In the genomic region with DNA sequence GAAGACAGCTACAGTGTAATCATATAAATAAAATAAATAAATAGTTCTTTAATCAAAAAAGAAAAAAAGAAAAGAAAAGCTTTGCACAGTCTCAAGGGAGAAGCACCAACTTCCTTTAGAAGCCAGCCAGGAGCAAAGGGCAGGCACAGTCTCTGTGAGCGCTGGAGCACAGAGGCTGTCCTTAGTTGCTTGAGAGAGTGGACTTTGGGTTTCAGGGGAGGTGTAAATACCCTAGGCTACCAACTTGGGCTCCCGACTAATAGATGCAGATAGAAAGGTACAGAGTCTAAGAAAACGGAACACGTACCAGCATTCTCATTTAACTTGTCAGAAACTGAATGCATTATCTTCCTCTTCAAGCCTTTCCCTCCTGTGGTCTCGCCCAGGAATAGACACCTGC, we compare ENCODE assay signal across 22 mouse cellular contexts. TPM values are rescaled to one million over a fixed set of nuclear protein-coding genes. Genes with fewer than 3 reads are reported as not detected.
DNase-seq lines count a peak whose midpoint lies in the region; ATAC-seq and TF ChIP-seq lines count a peak whose summit lies in the region.
"Had no signal": no experiment of that assay in that cellular context is flagged by ENCODE, and none has a peak within 500 bp of the region (broad histone marks: within the 10 kb centered on the region; RNA-seq: fewer than 3 reads in every experiment).

No protein-coding gene starts in this region.

- H3K36me3 ChIP-seq in midbrain, postnatal 0 days (ENCODE audit: insufficient read depth, low read length) = peaks cover 15% of the 10 kb centered on the region
- H3K36me3 ChIP-seq in midbrain, embryonic 14.5 days (ENCODE audit: control insufficient read depth, insufficient read depth, low read length) = peaks cover 18% of the 10 kb centered on the region
- H3K36me3 ChIP-seq in kidney, embryonic 15.5 days = peaks cover 22% of the 10 kb centered on the region
- peaks cover 16% of the 10 kb centered on the region for H3K36me3 ChIP-seq in small intestine, adult 2 months (ENCODE audit: control insufficient read depth, insufficient read depth, low read length)

- no peaks in the 10 kb centered on the region for H3K9me3 ChIP-seq in midbrain, postnatal 0 days (ENCODE audit: low read length)
- no peaks in the 10 kb centered on the region for H3K9me3 ChIP-seq in midbrain, embryonic 14.5 days (ENCODE audit: control insufficient read depth, low read length)
- no peaks in the 10 kb centered on the region for H3K9me3 ChIP-seq in kidney, embryonic 15.5 days (replicated peaks)
- H3K9me3 ChIP-seq: embryonic facial prominence, embryonic 13.5 days; G1E; hindbrain, embryonic 13.5 days; limb, embryonic 15.5 days; midbrain, embryonic 12.5 days had no signal

- TF ChIP-seq POLR2A in small intestine, adult 2 months (IDR thresholded peaks at IDR 0.05; ENCODE audit: low read depth, low read length) = no peak

- no peak overlapping the region for H3K4me3 ChIP-seq in midbrain, postnatal 0 days (ENCODE audit: low read depth, low read length)
- no peak overlapping the region for H3K4me3 ChIP-seq in midbrain, embryonic 14.5 days (replicated peaks; ENCODE audit: low read depth, low read length)
- H3K4me3 ChIP-seq in kidney, embryonic 15.5 days (replicated peaks) = no peak overlapping the region
- H3K4me3 ChIP-seq in small intestine, adult 2 months (ENCODE audit: low read depth, low read length) = no peak overlapping the region

- no peak overlapping the region for H3K9ac ChIP-seq in midbrain, postnatal 0 days (replicated peaks; ENCODE audit: low read length, poor library complexity, severe bottlenecking)
- no peak overlapping the region for H3K9ac ChIP-seq in midbrain, embryonic 14.5 days (replicated peaks; ENCODE audit: low read length)
- H3K9ac ChIP-seq in kidney, embryonic 15.5 days = no peak overlapping the region

- no peak for ATAC-seq in midbrain, postnatal 0 days (ENCODE audit: low FRiP score)
- no peak for ATAC-seq in midbrain, embryonic 14.5 days (ENCODE audit: low FRiP score, low TSS enrichment)
- no peak for ATAC-seq in kidney, embryonic 15.5 days (replicated peaks; ENCODE audit: low FRiP score)
- no peak for ATAC-seq in activated CD4-positive, CD25-positive, alpha-beta regulatory T cell, adult 4 months

- DNase-seq in midbrain, postnatal 0 days (ENCODE audit: low spot score) = no peak
- no peak for DNase-seq in midbrain, embryonic 14.5 days
- DNase-seq in induced T-regulatory cell, adult 2 months (ENCODE audit: low read depth) = peak; percentile 16
- no peak for DNase-seq in spleen, postnatal 10 days (ENCODE audit: low spot score in 2 of 2)
- DNase-seq in cerebellum, postnatal 25 days = no peak
- DNase-seq: adrenal gland, postnatal 10 days; cerebellum, adult 11-12 months; gastrocnemius, postnatal 36 days; lung, adult 2 months; lung, postnatal 36 days; thymus, postnatal 4 days had no signal

- no peak for TF ChIP-seq CTCF in midbrain, postnatal 0 days (IDR thresholded peaks at IDR 0.05)
- no peak for TF ChIP-seq CTCF in small intestine, adult 2 months (IDR thresholded peaks at IDR 0.05; ENCODE audit: extremely low read depth, insufficient read length, insufficient replicate concordance, low read depth, low read length)

- H3K4me2 ChIP-seq in midbrain, postnatal 0 days (ENCODE audit: low read depth, low read length, poor library complexity, severe bottlenecking) = peak overlapping the region; percentile 91; the same call in 1 of the 2 replicates
- H3K4me2 ChIP-seq in midbrain, embryonic 14.5 days (ENCODE audit: low read length) = no peak overlapping the region
- H3K4me2 ChIP-seq in kidney, embryonic 15.5 days = 0 out of 2 replicates have a peak overlapping the region, but pooled peaks have one; percentile 78

- H3K27me3 ChIP-seq in midbrain, postnatal 0 days (ENCODE audit: insufficient read depth, low read length) = no peaks in the 10 kb centered on the region
- no peaks in the 10 kb centered on the region for H3K27me3 ChIP-seq in midbrain, embryonic 14.5 days (ENCODE audit: control insufficient read depth, insufficient read depth, low read length)
- peaks cover 8% of the 10 kb centered on the region; the same call in 1 of the 2 replicates for H3K27me3 ChIP-seq in kidney, embryonic 15.5 days
- H3K27me3 ChIP-seq in small intestine, adult 2 months (ENCODE audit: control insufficient read depth, insufficient read depth, low read length) = no peaks in the 10 kb centered on the region

- WGBS in midbrain, postnatal 0 days = 86% methylated on average over 5 of the region's 5 CpGs
- WGBS in midbrain, embryonic 14.5 days = 76% methylated on average over 5 of the region's 5 CpGs
- WGBS in kidney, embryonic 15.5 days = 71% methylated on average over 5 of the region's 5 CpGs
- 37% methylated on average over 5 of the region's 5 CpGs for WGBS in small intestine, adult 2 months

- no peak overlapping the region for H3K27ac ChIP-seq in midbrain, postnatal 0 days (ENCODE audit: low read depth, low read length)
- H3K27ac ChIP-seq in midbrain, embryonic 14.5 days (replicated peaks; ENCODE audit: low read depth, low read length) = no peak overlapping the region
- H3K27ac ChIP-seq in kidney, embryonic 15.5 days = peak overlapping the region; percentile 88
- H3K27ac ChIP-seq in small intestine, adult 2 months (ENCODE audit: insufficient read depth, low read depth, low read length) = peak overlapping the region; percentile 93
- H3K27ac ChIP-seq: midbrain, embryonic 12.5 days had no signal

- H3K4me1 ChIP-seq in midbrain, postnatal 0 days (ENCODE audit: insufficient read depth, low read length) = peaks cover 7% of the 10 kb centered on the region; the same call in 1 of the 2 replicates
- H3K4me1 ChIP-seq in midbrain, embryonic 14.5 days (ENCODE audit: control insufficient read depth, insufficient read depth, low read length) = peaks cover 14% of the 10 kb centered on the region
- H3K4me1 ChIP-seq in kidney, embryonic 15.5 days = peaks cover 34% of the 10 kb centered on the region
- H3K4me1 ChIP-seq in small intestine, adult 2 months (ENCODE audit: control insufficient read depth, insufficient read depth, insufficient read length, low read length) = peaks cover 20% of the 10 kb centered on the region; the same call in 1 of the 2 replicates

RNA-seq across cellular contexts. Expression of gene Cgref1, which starts 3.2 kb away (rescaled TPM):
- total RNA-seq in midbrain, postnatal 0 days (2014; rRNA removed) = 162 and 185 TPM in 2 replicates
- polyA plus RNA-seq in midbrain, postnatal 0 days (2015; fragmentation: Nextera tagmentation; extraction: Ambion mirVana) = 108 TPM in 2 replicates
- polyA plus RNA-seq in midbrain, embryonic 14.5 days (2014; fragmentation: Nextera tagmentation; extraction: Ambion mirVana) = 43.0 and 55.3 TPM in 2 replicates
- 12.5 and 17.4 TPM in 2 replicates for polyA plus RNA-seq in kidney, embryonic 15.5 days (2015; fragmentation: Nextera tagmentation; extraction: Ambion mirVana)
- 219 and 481 TPM in 2 replicates for polyA plus RNA-seq in small intestine, adult 2 months (2012; rRNA removed)
- under 1 TPM in 1 of 2 experiments, not detected in 1; 0.50 TPM for polyA plus RNA-seq in activated CD4-positive, CD25-positive, alpha-beta regulatory T cell, adult 4 months (2017; shearing (Covaris generic))
- polyA plus RNA-seq: G1E had no signal

RNA-seq across cellular contexts. Expression of gene Preb, which starts 11.5 kb away (rescaled TPM):
- 37.6 and 37.7 TPM in 2 replicates for total RNA-seq in midbrain, postnatal 0 days (2014; rRNA removed)
- 89.6 and 101 TPM in 2 replicates for polyA plus RNA-seq in midbrain, postnatal 0 days (2015; fragmentation: Nextera tagmentation; extraction: Ambion mirVana)
- 82.6 and 94.7 TPM in 2 replicates for polyA plus RNA-seq in midbrain, embryonic 14.5 days (2014; fragmentation: Nextera tagmentation; extraction: Ambion mirVana)
- 146 and 151 TPM in 2 replicates for polyA plus RNA-seq in kidney, embryonic 15.5 days (2015; fragmentation: Nextera tagmentation; extraction: Ambion mirVana)
- 249 and 335 TPM in 2 replicates for polyA plus RNA-seq in small intestine, adult 2 months (2012; rRNA removed)
- 10 to 100 TPM; 60.4 to 71.0 TPM for polyA plus RNA-seq in activated CD4-positive, CD25-positive, alpha-beta regulatory T cell, adult 4 months (2017; shearing (Covaris generic))

RNA-seq across cellular contexts. Expression of gene Tcf23, which starts 19.8 kb away (rescaled TPM):
- total RNA-seq in midbrain, postnatal 0 days (2014; rRNA removed) = 0.05 TPM in 1 of 2 replicates, not detected in the other
- polyA plus RNA-seq in midbrain, postnatal 0 days (2015; fragmentation: Nextera tagmentation; extraction: Ambion mirVana) = 0.07 and 0.09 TPM in 2 replicates
- polyA plus RNA-seq in midbrain, embryonic 14.5 days (2014; fragmentation: Nextera tagmentation; extraction: Ambion mirVana) = 0.08 TPM in 2 replicates
- polyA plus RNA-seq in kidney, embryonic 15.5 days (2015; fragmentation: Nextera tagmentation; extraction: Ambion mirVana) = 1.6 and 1.8 TPM in 2 replicates
- polyA plus RNA-seq in small intestine, adult 2 months (2012; rRNA removed) = 0.44 and 2.0 TPM in 2 replicates
- not detected for polyA plus RNA-seq in activated CD4-positive, CD25-positive, alpha-beta regulatory T cell, adult 4 months (2017; shearing (Covaris generic))
- total RNA-seq: G1E had no signal
- polyA plus RNA-seq: brain, embryonic 14.5 days; embryonic facial prominence, embryonic 13.5 days; forebrain, embryonic 11.5 days; G1E; hindbrain, embryonic 13.5 days; midbrain, embryonic 12.5 days; neural tube, embryonic 11.5 days had no signal

RNA-seq across cellular contexts. Expression of gene Khk, which starts 27.4 kb away (rescaled TPM):
- total RNA-seq in midbrain, postnatal 0 days (2014; rRNA removed) = 1.4 and 12.3 TPM in 2 replicates
- polyA plus RNA-seq in midbrain, postnatal 0 days (2015; fragmentation: Nextera tagmentation; extraction: Ambion mirVana) = 14.3 and 17.6 TPM in 2 replicates
- 7.0 and 7.4 TPM in 2 replicates for polyA plus RNA-seq in midbrain, embryonic 14.5 days (2014; fragmentation: Nextera tagmentation; extraction: Ambion mirVana)
- polyA plus RNA-seq in kidney, embryonic 15.5 days (2015; fragmentation: Nextera tagmentation; extraction: Ambion mirVana) = 29.3 and 29.7 TPM in 2 replicates
- polyA plus RNA-seq in small intestine, adult 2 months (2012; rRNA removed) = 285 and 579 TPM in 2 replicates
- 10 to 100 TPM; 11.9 to 20.6 TPM for polyA plus RNA-seq in activated CD4-positive, CD25-positive, alpha-beta regulatory T cell, adult 4 months (2017; shearing (Covaris generic))

RNA-seq across cellular contexts. Expression of gene Emilin1, which starts 35.4 kb away (rescaled TPM):
- total RNA-seq in midbrain, postnatal 0 days (2014; rRNA removed) = 7.4 and 11.8 TPM in 2 replicates
- 9.0 and 9.8 TPM in 2 replicates for polyA plus RNA-seq in midbrain, postnatal 0 days (2015; fragmentation: Nextera tagmentation; extraction: Ambion mirVana)
- polyA plus RNA-seq in midbrain, embryonic 14.5 days (2014; fragmentation: Nextera tagmentation; extraction: Ambion mirVana) = 3.7 and 11.2 TPM in 2 replicates
- polyA plus RNA-seq in kidney, embryonic 15.5 days (2015; fragmentation: Nextera tagmentation; extraction: Ambion mirVana) = 258 and 306 TPM in 2 replicates
- 51.8 and 81.9 TPM in 2 replicates for polyA plus RNA-seq in small intestine, adult 2 months (2012; rRNA removed)
- under 1 TPM; 0.33 to 0.42 TPM for polyA plus RNA-seq in activated CD4-positive, CD25-positive, alpha-beta regulatory T cell, adult 4 months (2017; shearing (Covaris generic))

Comparison
In these comparisons a context has a peak if more than half of its experiments do, and no peak if none do; other contexts are left out.
1. H3K27ac ChIP-seq: peak in kidney, embryonic 15.5 days (single experiment) and small intestine, adult 2 months (single experiment); none in midbrain, postnatal 0 days (single experiment) and midbrain, embryonic 14.5 days (single experiment).